Mouse (Mus musculus) hindbrain, embryonic 16.5 days (tissue): ENCODE measurements around the gene Zfp644. TPM values are rescaled to one million over a fixed set of nuclear protein-coding genes. Genes with fewer than 3 reads are reported as not detected.

Experiments
- ATAC-seq: fragments of 200-750 bp; cut with Nextera tagmentation; 2 replicates; pipeline ENCODE4 v1.8.0; 2017; ENCODE audit warnings: moderate TSS enrichment, moderate library complexity
- H3K27ac ChIP-seq: fragments of 300-500 bp; sonication (generic); 2 replicates; pipeline ENCODE4 v1.5.1; 2014; ENCODE audit warnings: low read depth, mild to moderate bottlenecking, control low read depth, low read length, moderate library complexity
- H3K27me3 ChIP-seq: fragments of 300-500 bp; sonication (generic); replicated peaks from 2 replicates; pipeline ENCODE4 v1.6.1; 2014; ENCODE audit warnings: low read length; ENCODE audit not compliant: control insufficient read depth, insufficient read depth
- H3K36me3 ChIP-seq: fragments of 300-500 bp; sonication (generic); 2 replicates; pipeline ENCODE4 v1.6.1; 2014; ENCODE audit warnings: mild to moderate bottlenecking, low read length, moderate library complexity, mixed read lengths; ENCODE audit not compliant: control insufficient read depth, insufficient read depth
- H3K4me1 ChIP-seq: fragments of 300-500 bp; sonication (generic); 2 replicates; pipeline ENCODE4 v1.6.1; 2014; ENCODE audit warnings: low read depth, low read length; ENCODE audit not compliant: control insufficient read depth, insufficient read depth
- H3K4me2 ChIP-seq: fragments of 300-500 bp; sonication (generic); 2 replicates; pipeline ENCODE4 v1.6.1; 2014; ENCODE audit warnings: mild to moderate bottlenecking, low read length, control low read depth, moderate library complexity
- H3K4me3 ChIP-seq: fragments of 300-500 bp; sonication (generic); 2 replicates; pipeline ENCODE4 v1.5.1; 2014; ENCODE audit warnings: mild to moderate bottlenecking, low read length, control low read depth, moderate library complexity
- H3K9ac ChIP-seq: fragments of 300-500 bp; sonication (generic); 2 replicates; pipeline ENCODE4 v1.6.1; 2014; ENCODE audit warnings: low read depth, mild to moderate bottlenecking, control low read depth, low read length, moderate library complexity
- H3K9me3 ChIP-seq: fragments of 300-500 bp; sonication (generic); 2 replicates; pipeline ENCODE4 v1.6.1; 2014; ENCODE audit warnings: mild to moderate bottlenecking, low read length, moderate library complexity; ENCODE audit not compliant: control insufficient read depth
- WGBS: fragments of 180-500 bp; shearing (Covaris S2); extraction: QIAGEN DNeasy Blood & Tissue Kit; methylation state at CpG from one replicate; pipeline ENCODE4 v1.1.7; 2014; 5-methylcytosine and 5-hydroxymethylcytosine counted together
- polyA plus RNA-seq: library from polyadenylated mRNA; unstranded; fragments of >200 nt; fragmentation: Nextera tagmentation; extraction: Ambion mirVana; gene quantifications from 2 replicates; pipeline ENCODE4 v1.2.1, GENCODE M21; 2015

The Zfp644 gene
- polyA plus RNA-seq, 1 experiment from 2014 or later, result 55.5 TPM

- no peaks in the 10 kb centered on the region for H3K4me1 ChIP-seq
- ATAC-seq, result no peak
- H3K4me3 ChIP-seq, result no peak overlapping the region
- no peaks in the 10 kb centered on the region for H3K9me3 ChIP-seq
- no peaks in the 10 kb centered on the region for H3K27me3 ChIP-seq
- WGBS, result 94% methylated on average over 11 of the region's 11 CpGs
- no peak overlapping the region for H3K4me2 ChIP-seq
- H3K36me3 ChIP-seq, result 0 out of 2 replicates have a peak, but pooled peaks cover 4% of the 10 kb centered on the region
- no peak overlapping the region for H3K27ac ChIP-seq
- no peak overlapping the region for H3K9ac ChIP-seq
Observed at GRCm38 (mm10) chr5:106589670-106590069, 107.4 kb downstream of the Zfp644 start.

GRCm38 (mm10) chr5:106589006-106589405 is 108.1 kb downstream of the Zfp644 start:
- no peaks in the 10 kb centered on the region for H3K4me1 ChIP-seq
- H3K9ac ChIP-seq, result no peak overlapping the region
- no peak overlapping the region for H3K4me2 ChIP-seq
- H3K4me3 ChIP-seq, result no peak overlapping the region
- H3K36me3 ChIP-seq, result 0 out of 2 replicates have a peak, but pooled peaks cover 4% of the 10 kb centered on the region
- no peaks in the 10 kb centered on the region for H3K9me3 ChIP-seq
- no peak overlapping the region for H3K27ac ChIP-seq
- no peaks in the 10 kb centered on the region; the same call in 1 of the 2 replicates for H3K27me3 ChIP-seq
- no peak for ATAC-seq
- 93% methylated on average over 9 of the region's 9 CpGs for WGBS

- Histone ChIP-seq H3K27ac (no peak overlapping the region), H3K27me3 (peaks cover 4% of the 10 kb centered on the region), H3K9ac (no peak overlapping the region), H3K4me1 (no peaks in the 10 kb centered on the region), H3K4me3 (no peak overlapping the region), H3K36me3 (no peaks in the 10 kb centered on the region), H3K9me3 (no peaks in the 10 kb centered on the region), H3K4me2 (no peak overlapping the region)
- no peak for ATAC-seq
- WGBS, result 85% methylated on average over 7 of the region's 7 CpGs
Observed at GRCm38 (mm10) chr5:106580943-106581342, 116.1 kb downstream of the Zfp644 start.

- no peak overlapping the region for H3K4me2 ChIP-seq
- 51% methylated on average over 9 of the region's 9 CpGs for WGBS
- no peaks in the 10 kb centered on the region for H3K9me3 ChIP-seq
- peaks cover 17% of the 10 kb centered on the region for H3K27me3 ChIP-seq
- H3K4me3 ChIP-seq, result no peak overlapping the region
- no peaks in the 10 kb centered on the region for H3K36me3 ChIP-seq
- H3K9ac ChIP-seq, result no peak overlapping the region
- H3K27ac ChIP-seq, result no peak overlapping the region
- peak; percentile 24; the same call in 1 of the 2 replicates for ATAC-seq
- H3K4me1 ChIP-seq, result peaks cover 7% of the 10 kb centered on the region
Observed at GRCm38 (mm10) chr5:106577237-106577888, 119.7 kb downstream of the Zfp644 start.

DNA sequence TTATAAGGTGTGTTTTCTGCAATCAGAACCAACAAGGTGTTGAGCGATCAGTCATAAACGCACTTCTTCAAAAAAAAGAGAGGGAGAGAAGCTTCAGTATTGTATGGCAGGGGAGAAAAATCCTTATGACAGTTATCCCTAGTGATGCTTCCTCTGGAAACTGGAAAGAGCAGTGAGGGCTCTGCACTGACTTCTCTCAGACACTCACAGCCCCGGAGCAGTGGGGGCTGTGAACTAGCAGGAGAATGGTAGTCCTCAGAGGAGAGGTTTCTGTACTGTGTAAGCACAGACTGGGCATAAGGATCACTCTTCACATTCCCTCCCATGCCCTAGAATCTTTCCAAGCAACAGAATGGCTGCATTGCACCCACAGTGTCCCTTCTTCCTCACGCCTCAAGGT is 122.0 kb downstream of the Zfp644 start:
- Histone ChIP-seq H3K27ac (no peak overlapping the region), H3K9me3 (no peaks in the 10 kb centered on the region), H3K27me3 (peaks cover 18% of the 10 kb centered on the region), H3K4me2 (peak overlapping the region; percentile 98), H3K4me3 (peak overlapping the region; percentile 64), H3K9ac (no peak overlapping the region), H3K4me1 (peaks cover 7% of the 10 kb centered on the region), H3K36me3 (no peaks in the 10 kb centered on the region)
- ATAC-seq, result peak; percentile 16
- 32% methylated on average over 4 of the region's 4 CpGs for WGBS

- peak overlapping the region; percentile 64 for H3K4me3 ChIP-seq
- H3K27me3 ChIP-seq, result peaks cover 18% of the 10 kb centered on the region
- no peak overlapping the region for H3K27ac ChIP-seq
- no peaks in the 10 kb centered on the region for H3K9me3 ChIP-seq
- H3K36me3 ChIP-seq, result no peaks in the 10 kb centered on the region
- peaks cover 7% of the 10 kb centered on the region for H3K4me1 ChIP-seq
- peak overlapping the region; percentile 78 for H3K9ac ChIP-seq
- under 1% methylated on average over 32 of the region's 45 CpGs for WGBS
- peak overlapping the region; percentile 98 for H3K4me2 ChIP-seq
- ATAC-seq, result peak; percentile 93
Observed at GRCm38 (mm10) chr5:106574560-106574946, 122.5 kb downstream of the Zfp644 start.

- peak overlapping the region; percentile 78 for H3K9ac ChIP-seq
- H3K4me3 ChIP-seq, result peak overlapping the region; percentile 64
- peak; percentile 82 for ATAC-seq
- H3K27ac ChIP-seq, result no peak overlapping the region
- H3K9me3 ChIP-seq, result no peaks in the 10 kb centered on the region
- H3K36me3 ChIP-seq, result no peaks in the 10 kb centered on the region
- H3K4me2 ChIP-seq, result peak overlapping the region; percentile 98
- H3K4me1 ChIP-seq, result peaks cover 7% of the 10 kb centered on the region
- 4% methylated on average over 51 of the region's 55 CpGs for WGBS
- peaks cover 20% of the 10 kb centered on the region for H3K27me3 ChIP-seq
Observed at GRCm38 (mm10) chr5:106573742-106574559, 123.1 kb downstream of the Zfp644 start.
